23 mouse cellular contexts compared by ENCODE assay signal in the genomic region with DNA sequence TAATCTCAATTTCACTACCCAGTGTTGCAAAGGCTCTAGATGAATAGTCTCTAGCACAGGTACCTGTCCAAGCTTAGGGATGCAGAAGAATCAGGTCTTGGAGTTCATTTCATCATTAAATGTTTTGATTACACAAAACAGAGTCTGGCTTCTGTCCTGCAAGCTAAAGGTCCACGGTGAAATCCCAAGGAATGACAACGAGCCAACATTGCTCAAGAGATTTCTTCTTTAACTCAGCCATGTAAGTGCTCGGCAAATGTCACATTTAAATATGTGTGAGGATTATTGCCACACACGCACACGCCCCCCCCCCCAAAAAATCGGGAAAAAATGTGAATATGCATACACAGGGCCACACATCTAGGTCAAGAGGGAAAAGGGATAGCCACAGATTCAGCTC.
"Had no signal": no experiment of that assay in that cellular context is flagged by ENCODE, and none has a peak within 500 bp of the region (broad histone marks: within the 10 kb centered on the region; RNA-seq: fewer than 3 reads in every experiment).

No protein-coding gene starts in this region.

- H3K27me3 ChIP-seq: heart, embryonic 13.5 days; heart, embryonic 15.5 days; hindbrain, embryonic 13.5 days; hindbrain, embryonic 15.5 days; limb, embryonic 12.5 days; liver, embryonic 12.5 days had no signal

- H3K4me2 ChIP-seq: heart, embryonic 11.5 days; heart, embryonic 13.5 days; heart, embryonic 15.5 days; hindbrain, embryonic 13.5 days; hindbrain, embryonic 15.5 days; limb, embryonic 12.5 days; liver, embryonic 12.5 days had no signal

- ATAC-seq: hindbrain, postnatal 0 days; intestine, embryonic 16.5 days; liver, embryonic 12.5 days had no signal

- H3K9ac ChIP-seq: heart, embryonic 13.5 days; heart, embryonic 15.5 days; hindbrain, embryonic 13.5 days; hindbrain, embryonic 15.5 days; limb, embryonic 12.5 days; liver, embryonic 12.5 days had no signal

- H3K4me3 ChIP-seq: heart, adult 2 months; heart, embryonic 13.5 days; heart, embryonic 15.5 days; hindbrain, embryonic 13.5 days; hindbrain, embryonic 15.5 days; layer of hippocampus, adult 2 months; left cerebral cortex, adult 2 months; limb, embryonic 10.5 days; limb, embryonic 12.5 days; liver, embryonic 12.5 days had no signal

- H3K4me1 ChIP-seq: heart, embryonic 13.5 days; heart, embryonic 15.5 days; hindbrain, embryonic 13.5 days; hindbrain, embryonic 15.5 days; limb, embryonic 10.5 days; limb, embryonic 12.5 days; liver, embryonic 12.5 days had no signal

- DNase-seq: gastrocnemius, postnatal 10 days; gastrocnemius, postnatal 25 days; heart, adult 11 months; heart, adult 2 months; heart, postnatal 14 days; heart, postnatal 36 days; kidney, adult 11 months; kidney, adult 2 months; kidney, postnatal 10 days; kidney, postnatal 25 days; kidney, postnatal 4 days had no signal

- H3K36me3 ChIP-seq: heart, embryonic 13.5 days; heart, embryonic 15.5 days; hindbrain, embryonic 13.5 days; hindbrain, embryonic 15.5 days; limb, embryonic 10.5 days; limb, embryonic 12.5 days; liver, embryonic 12.5 days had no signal

- H3K9me3 ChIP-seq: heart, embryonic 13.5 days; heart, embryonic 15.5 days; hindbrain, embryonic 13.5 days; hindbrain, embryonic 15.5 days; limb, embryonic 10.5 days; limb, embryonic 12.5 days; liver, embryonic 12.5 days had no signal

- H3K27ac ChIP-seq: heart, adult 2 months; heart, embryonic 13.5 days; heart, embryonic 15.5 days; hindbrain, embryonic 13.5 days; hindbrain, embryonic 15.5 days; hindbrain, postnatal 0 days; layer of hippocampus, adult 2 months; left cerebral cortex, adult 2 months; limb, embryonic 10.5 days; limb, embryonic 12.5 days; liver, embryonic 12.5 days had no signal
